8 mouse cellular contexts compared by ENCODE assay signal in the genomic region with DNA sequence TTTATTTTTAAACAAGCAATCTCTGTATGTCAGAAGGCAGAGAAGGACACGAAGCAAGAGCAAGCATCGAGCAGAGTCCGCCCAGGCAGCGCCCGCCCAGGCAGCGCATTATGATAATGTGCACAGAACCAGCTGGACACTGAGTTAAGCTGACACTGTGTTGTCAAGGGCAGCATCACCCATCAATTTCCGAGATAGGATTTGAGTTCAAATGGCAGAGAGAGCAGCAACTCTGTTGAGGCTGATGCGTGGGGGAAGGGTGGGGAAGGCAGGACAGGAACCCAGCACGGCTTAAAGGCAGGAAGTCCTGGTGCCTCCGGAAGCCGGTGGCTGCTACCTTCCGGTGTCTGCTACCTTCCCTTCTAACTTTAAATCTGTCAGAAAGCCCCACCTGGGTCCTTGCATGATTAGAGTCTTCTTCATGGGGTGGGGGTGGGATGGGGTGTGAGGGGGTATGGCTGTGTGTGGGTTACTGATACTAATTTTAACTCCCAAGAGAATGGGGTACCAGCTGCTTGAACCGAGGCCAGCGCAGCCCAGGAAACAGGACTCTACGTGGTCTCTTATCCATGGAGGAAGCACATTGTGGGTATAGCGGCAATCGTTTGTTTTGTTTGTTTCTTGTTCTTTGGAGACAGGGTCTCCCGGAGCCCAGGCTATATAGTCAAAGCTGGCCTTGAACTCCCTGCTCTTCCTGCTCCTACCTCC.
A peak's percentile ranks its signal among the peaks of the same experiment; 100 is the strongest.
DNase-seq lines count a peak whose midpoint lies in the region; ATAC-seq and TF ChIP-seq lines count a peak whose summit lies in the region.

No protein-coding gene starts in this region.

- no peaks in the 10 kb centered on the region for H3K27me3 ChIP-seq in embryonic facial prominence, embryonic 11.5 days (ENCODE audit: control insufficient read depth, insufficient read depth, low read length)
- no peaks in the 10 kb centered on the region for H3K27me3 ChIP-seq in kidney, adult 2 months (replicated peaks; ENCODE audit: control insufficient read depth, insufficient read depth, low read length)

- ATAC-seq in embryonic facial prominence, embryonic 11.5 days (replicated peaks; ENCODE audit: insufficient number of reproducible peaks, low FRiP score, low TSS enrichment, low read depth) = no peak
- ATAC-seq in megakaryocyte, adult 5-6 weeks (ENCODE audit: poor library complexity, severe bottlenecking) = peak; percentile 86

- WGBS in embryonic facial prominence, embryonic 11.5 days = 74% methylated on average over 18 of the region's 18 CpGs
- WGBS in kidney, adult 2 months = 64% methylated on average over 18 of the region's 18 CpGs

- no peak overlapping the region for H3K27ac ChIP-seq in embryonic facial prominence, embryonic 11.5 days (replicated peaks; ENCODE audit: low read depth, low read length)
- H3K27ac ChIP-seq in kidney, adult 2 months (ENCODE audit: insufficient read depth, low read depth, low read length) = no peak overlapping the region

- no peaks in the 10 kb centered on the region for H3K9me3 ChIP-seq in embryonic facial prominence, embryonic 11.5 days (replicated peaks; ENCODE audit: control insufficient read depth, low read length)

- no peak for TF ChIP-seq CTCF in kidney, adult 2 months (conservative IDR thresholded peaks at IDR 0.05; ENCODE audit: insufficient read depth, insufficient read length, low read depth, low read length)

- H3K4me2 ChIP-seq in embryonic facial prominence, embryonic 11.5 days (ENCODE audit: low read depth, low read length) = no peak overlapping the region

- no peaks in the 10 kb centered on the region for H3K4me1 ChIP-seq in embryonic facial prominence, embryonic 11.5 days (ENCODE audit: control insufficient read depth, insufficient read depth, low read length)
- H3K4me1 ChIP-seq in kidney, adult 2 months (ENCODE audit: control insufficient read depth, insufficient read depth, low read length) = no peaks in the 10 kb centered on the region

- TF ChIP-seq POLR2A in kidney, adult 2 months (IDR thresholded peaks at IDR 0.05; ENCODE audit: low read depth, low read length) = no peak

- H3K9ac ChIP-seq in embryonic facial prominence, embryonic 11.5 days (replicated peaks; ENCODE audit: low read length) = no peak overlapping the region

- no peaks in the 10 kb centered on the region for H3K36me3 ChIP-seq in embryonic facial prominence, embryonic 11.5 days (replicated peaks; ENCODE audit: control insufficient read depth, insufficient read depth, low read depth, low read length)
- no peaks in the 10 kb centered on the region for H3K36me3 ChIP-seq in kidney, adult 2 months (ENCODE audit: control insufficient read depth, insufficient read depth, low read length)

- H3K4me3 ChIP-seq in embryonic facial prominence, embryonic 11.5 days (ENCODE audit: low read depth, low read length) = no peak overlapping the region
- no peak overlapping the region for H3K4me3 ChIP-seq in kidney, adult 2 months (ENCODE audit: insufficient read depth, low read depth, low read length)

- peak; percentile 66 to 67 for DNase-seq in cerebellum, postnatal 10 days
- no peak for DNase-seq in cerebellum, adult 9-10 months
- DNase-seq in embryonic facial prominence, embryonic 11.5 days (ENCODE audit: low spot score) = peak; percentile 29
- peak; percentile 58 for DNase-seq in kidney, adult 2 months
- DNase-seq in spleen, adult 18-20 months = peak; percentile 66 to 73
- DNase-seq in right cerebral cortex, postnatal 14 days = no peak
- DNase-seq in layer of hippocampus, adult 8-10 months (ENCODE audit: low spot score in 2 of 2) = no peak

Comparison
In these comparisons a context has a peak if more than half of its experiments do, and no peak if none do; other contexts are left out.
1. DNase-seq: peak in cerebellum, postnatal 10 days (2 of 2), embryonic facial prominence, embryonic 11.5 days (single experiment), kidney, adult 2 months (single experiment) and spleen, adult 18-20 months (2 of 2); none in cerebellum, adult 9-10 months (single experiment), right cerebral cortex, postnatal 14 days (single experiment) and layer of hippocampus, adult 8-10 months (0 of 2).